Mouse (Mus musculus) activated CD4-positive, CD25-positive, alpha-beta regulatory T cell, adult 4 months (primary cell): ENCODE measurements around the gene Rad51d. TPM values are rescaled to one million over a fixed set of nuclear protein-coding genes. Genes with fewer than 3 reads are reported as not detected.
"Not testable (repeated sequence)": the region's sequence is repeated elsewhere in the genome, so short reads cannot be mapped to it uniquely, and the experiment has no call there.

ENCODE experiments used
- ATAC-seq: one replicate; pipeline ENCODE4 v1.8.0; 2017
- polyA plus RNA-seq, 2 experiments: library from polyadenylated mRNA; unstranded; fragments of 100-300 nt; shearing (Covaris generic); gene quantifications; one replicate each; pipeline ENCODE4 v1.2.1; 2017

Rad51d gene
- 10 to 100 TPM; 21.4 to 28.1 TPM for polyA plus RNA-seq

DNA sequence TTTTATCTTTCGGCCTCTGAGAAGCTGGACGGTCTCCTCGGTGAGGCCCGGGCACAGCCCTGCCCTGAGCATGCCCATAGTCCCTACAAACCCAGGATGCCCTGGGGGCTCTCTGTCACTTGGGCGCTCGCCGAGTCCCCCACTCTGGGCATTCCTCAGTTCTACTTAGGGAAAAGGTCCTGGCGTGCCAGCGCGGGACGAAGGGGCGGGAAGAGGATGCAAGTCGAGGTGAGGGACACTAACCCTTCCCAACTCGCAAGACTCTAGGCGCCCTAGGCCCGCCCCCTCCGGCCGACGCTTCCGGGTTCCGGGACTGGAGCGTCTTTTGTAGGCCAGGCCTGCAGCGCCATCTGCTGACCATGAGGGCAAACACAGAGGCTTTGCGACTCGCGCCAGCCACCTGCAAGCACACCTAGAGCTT, at the start of gene Rad51d:
Gene Rad51d (minus strand): TSS at position 273 of the 421 bp plus-strand sequence.
- peak; percentile 92 for ATAC-seq

DNA sequence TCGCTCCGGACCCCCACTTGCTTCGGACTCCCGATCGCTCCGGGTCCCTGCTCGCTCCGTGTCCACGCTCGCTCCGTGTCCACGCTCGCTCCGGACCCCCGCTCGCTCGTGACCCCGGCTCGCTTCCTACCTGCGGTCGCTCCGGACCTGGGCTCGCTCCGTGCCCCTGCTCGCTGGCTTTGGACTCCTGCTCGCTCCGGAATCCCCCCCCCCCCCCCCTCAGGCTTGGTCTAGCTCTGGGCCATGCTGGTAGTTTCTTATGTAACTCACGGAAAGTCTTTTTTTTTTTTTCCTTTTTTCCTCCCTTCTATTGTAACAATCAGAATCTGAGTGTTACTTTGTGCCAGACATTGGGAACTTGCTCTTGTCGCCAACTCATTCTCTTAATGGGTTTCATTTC, 42.8 kb upstream of the Rad51d start:
- ATAC-seq, result no peak

DNA sequence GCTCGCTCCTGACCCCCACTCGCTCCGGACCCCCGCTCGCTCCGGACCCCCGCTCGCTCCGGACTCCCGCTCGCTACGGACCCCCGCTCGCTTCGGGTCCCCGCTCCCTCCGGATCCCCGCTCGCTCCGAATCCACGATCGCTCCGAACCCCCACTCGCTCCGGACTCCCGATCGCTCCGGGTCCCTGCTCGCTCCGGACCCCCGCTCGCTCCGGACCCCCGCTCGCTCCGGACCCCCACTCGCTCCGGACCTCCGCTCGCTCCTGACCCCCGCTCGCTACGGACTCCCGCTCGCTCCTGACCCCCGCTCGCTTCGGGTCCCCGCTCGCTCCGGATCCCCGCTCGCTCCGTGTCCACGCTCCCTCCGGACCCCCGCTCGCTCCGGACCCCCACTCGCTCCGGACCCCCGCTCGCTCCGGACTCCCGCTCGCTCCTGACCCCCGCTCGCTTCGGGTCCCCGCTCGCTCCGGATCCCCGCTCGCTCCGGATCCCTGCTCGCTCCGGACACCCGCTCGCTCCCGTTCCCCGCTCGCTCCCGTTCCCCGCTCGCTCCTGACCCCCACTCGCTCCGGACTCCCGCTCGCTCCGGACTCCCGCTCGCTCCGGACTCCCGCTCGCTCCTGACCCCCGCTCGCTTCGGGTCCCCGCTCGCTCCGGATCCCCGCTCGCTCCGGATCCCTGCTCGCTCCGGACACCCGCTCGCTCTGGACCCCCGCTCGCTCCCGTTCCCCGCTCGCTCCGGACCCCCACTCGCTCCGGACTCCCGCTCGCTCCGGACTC, 41.4 kb upstream of the Rad51d start:
- not testable (repeated sequence) for ATAC-seq

DNA sequence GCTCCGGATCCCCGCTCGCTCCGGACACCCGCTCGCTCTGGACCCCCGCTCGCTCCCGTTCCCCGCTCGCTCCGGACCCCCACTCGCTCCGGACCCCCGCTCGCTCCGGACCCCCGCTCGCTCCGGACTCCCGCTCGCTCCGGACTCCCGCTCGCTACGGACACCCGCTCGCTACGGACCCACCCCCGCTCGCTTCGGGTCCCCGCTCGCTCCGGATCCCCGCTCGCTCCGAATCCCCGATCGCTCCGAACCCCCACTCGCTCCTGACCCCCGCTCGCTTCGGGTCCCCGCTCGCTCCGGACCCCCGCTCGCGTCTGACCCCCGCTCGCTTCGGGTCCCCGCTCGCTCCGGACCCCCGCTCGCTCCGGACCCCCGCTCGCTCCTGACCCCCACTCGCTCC, 40.7 kb upstream of the Rad51d start:
- ATAC-seq, result not testable (repeated sequence)

DNA sequence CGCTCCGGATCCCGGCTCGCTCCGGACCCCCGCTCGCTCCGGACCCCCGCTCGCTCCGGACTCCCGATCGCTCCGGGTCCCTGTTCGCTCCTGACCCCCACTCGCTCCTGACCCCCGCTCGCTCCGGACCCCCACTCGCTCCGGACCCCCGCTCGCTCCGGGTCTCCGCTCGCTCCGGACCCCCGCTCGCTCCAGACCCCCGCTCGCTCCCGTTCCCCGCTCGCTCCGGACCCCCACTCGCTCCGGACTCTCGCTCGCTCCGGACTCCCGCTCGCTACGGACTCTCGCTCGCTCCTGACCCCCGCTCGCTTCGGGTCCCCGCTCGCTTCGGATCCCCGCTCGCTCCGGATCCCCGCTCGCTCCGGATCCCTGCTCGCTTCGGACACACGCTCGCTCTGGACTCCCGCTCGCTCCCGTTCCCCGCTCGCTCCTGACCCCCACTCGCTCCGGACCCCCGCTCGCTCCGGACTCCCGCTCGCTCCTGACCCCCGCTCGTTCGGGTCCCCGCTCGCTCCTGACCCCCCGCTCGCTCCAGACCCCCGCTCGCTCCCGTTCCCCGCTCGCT, 40.1 kb upstream of the Rad51d start:
- not testable (repeated sequence) for ATAC-seq

DNA sequence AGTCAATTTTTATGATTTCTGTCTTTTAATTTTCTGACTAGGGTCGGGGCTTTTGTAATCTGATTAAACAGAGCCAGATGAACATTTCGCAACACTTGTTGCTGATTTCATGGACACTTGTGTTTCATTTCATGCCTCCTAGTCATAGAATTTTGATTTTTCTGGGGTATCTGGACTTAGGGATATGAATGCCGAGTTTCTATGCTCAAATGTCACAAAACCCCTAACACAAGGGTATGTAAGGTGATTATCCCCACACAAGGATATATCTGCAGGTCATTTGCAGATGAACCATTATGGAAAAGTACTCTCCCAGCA, 39.2 kb upstream of the Rad51d start:
- ATAC-seq, result no peak

DNA sequence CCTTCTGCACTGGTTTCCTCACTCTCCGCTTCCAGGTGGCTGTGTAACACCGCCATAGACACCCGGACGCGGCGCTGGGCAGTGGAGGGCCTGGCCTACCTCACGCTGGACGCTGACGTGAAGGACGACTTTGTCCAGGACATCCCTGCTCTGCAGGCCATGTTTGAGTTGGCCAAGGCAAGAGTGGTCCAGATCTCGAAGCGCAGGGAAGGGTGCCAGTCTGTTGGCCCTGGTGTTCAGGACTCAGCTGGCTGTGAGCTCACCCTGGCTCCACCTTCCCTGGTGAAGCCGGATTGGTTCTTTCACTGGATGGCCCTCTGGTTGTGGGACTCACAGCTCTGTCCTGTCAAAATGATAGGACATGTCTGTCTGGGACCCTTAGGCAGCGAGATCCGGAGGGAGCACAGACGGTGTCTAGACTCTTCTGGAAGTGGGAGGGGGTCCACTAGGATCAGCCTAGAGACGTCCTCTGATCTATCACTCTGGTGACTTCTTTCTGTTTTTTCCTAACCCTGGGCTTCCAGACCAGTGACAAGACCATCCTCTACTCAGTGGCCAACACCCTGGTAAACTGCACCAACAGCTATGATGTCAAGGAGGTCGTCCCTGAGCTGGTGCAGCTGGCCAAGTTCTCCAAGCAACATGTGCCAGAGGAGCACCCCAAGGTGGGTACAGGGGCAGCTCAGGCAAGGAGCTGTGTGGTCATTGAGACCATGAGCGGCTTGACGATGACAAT, 38.7 kb upstream of the Rad51d start:
- ATAC-seq, result no peak

DNA sequence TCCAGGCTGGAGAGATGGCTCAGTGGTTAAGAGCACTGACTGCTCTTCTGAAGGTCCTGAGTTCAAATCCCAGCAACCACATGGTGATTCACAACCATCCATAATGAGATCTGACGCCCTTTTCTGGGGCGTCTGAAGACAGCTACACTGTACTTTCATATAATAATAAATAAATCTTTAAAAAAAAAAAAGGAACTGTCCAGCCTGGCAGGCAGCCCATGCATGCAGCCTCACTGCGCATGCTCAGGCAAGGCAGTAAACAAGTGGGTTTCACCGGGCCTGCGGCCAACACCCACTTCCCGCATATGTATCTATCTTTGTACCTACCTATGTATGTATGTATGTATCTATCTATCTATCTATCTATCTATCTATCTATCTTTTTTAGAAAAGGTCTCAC, 33.5 kb upstream of the Rad51d start:
- ATAC-seq, result not testable (repeated sequence)

DNA sequence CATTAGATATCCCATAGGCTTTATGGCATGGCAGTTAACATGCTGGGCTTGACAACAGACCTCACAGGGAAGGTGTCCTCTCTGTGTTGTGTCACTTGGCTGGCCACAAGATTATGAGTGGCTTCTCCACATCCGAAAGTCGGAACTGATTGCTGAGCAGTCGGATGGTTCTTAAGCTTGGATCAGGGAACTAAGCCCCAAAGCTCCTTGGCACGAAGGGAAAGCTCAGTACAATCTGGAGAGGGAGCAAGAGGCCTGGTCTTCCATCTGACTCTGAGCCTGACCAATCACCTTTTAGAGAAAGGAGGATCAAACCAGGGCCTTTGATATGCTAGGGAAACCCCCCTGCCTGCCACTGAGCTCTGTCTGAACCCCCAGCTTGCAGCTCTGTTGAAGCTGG, 31.3 kb upstream of the Rad51d start:
- no peak for ATAC-seq

DNA sequence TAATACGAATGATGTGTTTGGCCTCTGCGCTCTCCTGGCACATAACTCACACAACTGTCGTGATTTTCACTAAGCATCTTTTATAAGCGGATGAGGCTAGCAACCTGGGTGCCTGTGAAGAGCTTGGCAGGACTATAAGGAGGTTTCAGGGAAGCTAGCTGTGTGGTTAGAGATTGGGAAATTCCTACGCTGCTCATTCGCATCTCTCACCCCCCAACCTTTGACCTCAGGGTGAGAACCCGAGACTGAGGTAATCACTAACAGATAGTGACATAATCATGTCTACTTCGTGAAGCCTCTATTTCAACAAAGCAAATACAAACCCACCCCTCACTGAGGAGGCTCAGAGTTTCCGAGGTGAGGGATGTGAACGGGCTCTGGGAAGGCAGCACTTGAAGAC, 30.4 kb upstream of the Rad51d start:
- ATAC-seq, result no peak

DNA sequence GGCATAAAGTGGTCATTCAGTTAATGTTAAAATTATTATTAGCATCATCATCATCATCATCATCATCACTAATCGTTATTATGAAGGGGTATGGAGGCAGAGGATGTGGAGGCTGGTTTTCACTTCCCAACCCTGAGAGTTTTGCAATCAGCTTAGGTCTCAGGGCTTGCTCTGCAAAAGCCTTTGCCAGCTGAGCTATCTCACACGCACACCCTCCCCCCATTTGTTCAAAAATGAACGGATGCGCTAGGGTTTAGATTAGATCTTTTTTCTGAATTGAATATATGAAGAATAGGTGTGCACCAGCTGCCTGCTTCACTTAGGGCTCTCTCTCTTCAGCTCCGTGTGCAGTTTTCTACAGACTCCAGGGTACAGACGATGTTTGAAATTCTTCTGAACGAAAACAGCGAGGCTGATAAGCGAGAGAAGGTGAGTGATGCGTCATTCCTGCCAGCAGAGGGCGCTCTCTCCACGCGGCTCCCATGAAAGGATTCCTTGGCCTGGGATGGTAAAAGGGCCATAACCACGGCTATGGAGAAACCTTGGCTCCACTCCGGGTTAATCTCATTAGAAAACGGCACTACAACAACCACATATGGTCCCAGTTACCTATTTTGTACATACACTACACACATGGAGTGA, 24.4 kb upstream of the Rad51d start:
- ATAC-seq, result peak; percentile 61

DNA sequence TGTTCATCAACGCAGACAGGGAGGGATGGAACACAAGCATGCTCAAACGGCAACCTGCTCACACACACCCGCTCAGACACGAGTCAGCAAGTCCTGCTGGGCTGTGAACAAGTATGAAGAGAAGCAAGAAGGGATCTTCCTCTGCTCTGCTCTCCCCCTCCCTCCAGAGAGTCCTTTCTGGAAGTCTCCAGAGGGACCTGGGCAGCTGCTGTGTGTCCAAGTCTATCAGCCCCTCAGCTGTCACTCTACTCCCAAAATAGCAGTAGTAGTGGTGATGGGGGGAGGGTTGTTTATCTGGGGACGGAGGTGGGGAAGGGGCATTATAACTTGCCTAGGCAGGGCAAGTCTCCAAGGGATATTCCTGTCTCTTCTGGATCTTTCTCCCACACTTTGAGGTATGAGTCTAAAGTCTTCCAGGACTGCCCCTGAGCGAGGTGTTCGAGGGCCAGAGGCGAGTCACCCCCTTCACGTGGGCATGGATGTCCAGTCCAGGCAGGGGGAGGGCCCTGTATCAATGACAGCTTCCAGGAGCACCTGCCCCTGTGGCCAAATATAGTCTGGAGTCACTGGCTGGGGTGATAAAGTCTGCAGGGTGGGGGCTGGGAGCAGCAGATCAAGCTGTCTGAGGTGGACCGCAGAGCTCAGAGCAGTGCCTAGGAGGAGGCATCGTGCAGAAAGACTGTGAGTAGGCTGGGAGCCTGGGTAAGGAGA, 20.4 kb upstream of the Rad51d start:
- no peak for ATAC-seq

DNA sequence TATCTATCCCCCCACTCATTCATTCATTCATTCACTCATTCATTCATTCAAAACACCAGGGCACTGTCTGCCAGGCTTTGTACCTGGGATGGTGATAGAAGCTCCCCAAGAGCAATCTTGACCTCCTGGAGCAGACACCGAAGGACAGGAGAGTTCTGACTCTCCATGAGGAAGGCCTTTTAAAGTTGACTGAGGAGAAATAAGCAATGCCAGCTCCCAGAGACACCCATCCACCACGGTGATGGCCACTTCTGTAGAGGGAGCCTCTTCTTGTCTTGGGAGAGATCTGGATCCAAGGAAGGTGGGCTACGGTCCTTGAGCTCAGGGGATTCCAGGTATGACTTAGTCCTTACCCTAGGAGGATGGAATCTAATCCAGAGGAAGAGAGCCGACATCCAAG, 19.8 kb upstream of the Rad51d start, which contains the start of gene Unc45b:
Gene Unc45b (plus strand): TSS at position 301 of the 400 bp plus-strand sequence.
- no peak for ATAC-seq

DNA sequence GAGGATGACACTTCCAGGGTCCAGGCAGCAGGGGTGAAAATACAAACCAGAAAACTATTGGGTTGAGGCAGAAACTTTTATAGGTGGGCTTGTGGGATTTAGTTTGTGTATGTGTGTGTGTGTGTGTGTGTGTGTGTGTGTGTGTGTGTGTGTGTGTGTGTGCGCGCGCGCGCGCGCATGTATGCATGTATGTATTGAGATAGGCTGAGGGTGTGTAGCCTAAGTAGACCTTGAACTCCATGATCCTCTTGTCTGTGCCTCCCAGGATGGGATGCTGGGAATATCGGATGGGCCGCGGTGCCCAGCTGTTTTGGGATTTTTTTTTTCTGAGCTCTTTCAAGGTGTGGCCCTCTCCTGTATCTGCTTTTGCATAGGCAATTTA, 18.2 kb upstream of the Rad51d start:
- no peak for ATAC-seq

DNA sequence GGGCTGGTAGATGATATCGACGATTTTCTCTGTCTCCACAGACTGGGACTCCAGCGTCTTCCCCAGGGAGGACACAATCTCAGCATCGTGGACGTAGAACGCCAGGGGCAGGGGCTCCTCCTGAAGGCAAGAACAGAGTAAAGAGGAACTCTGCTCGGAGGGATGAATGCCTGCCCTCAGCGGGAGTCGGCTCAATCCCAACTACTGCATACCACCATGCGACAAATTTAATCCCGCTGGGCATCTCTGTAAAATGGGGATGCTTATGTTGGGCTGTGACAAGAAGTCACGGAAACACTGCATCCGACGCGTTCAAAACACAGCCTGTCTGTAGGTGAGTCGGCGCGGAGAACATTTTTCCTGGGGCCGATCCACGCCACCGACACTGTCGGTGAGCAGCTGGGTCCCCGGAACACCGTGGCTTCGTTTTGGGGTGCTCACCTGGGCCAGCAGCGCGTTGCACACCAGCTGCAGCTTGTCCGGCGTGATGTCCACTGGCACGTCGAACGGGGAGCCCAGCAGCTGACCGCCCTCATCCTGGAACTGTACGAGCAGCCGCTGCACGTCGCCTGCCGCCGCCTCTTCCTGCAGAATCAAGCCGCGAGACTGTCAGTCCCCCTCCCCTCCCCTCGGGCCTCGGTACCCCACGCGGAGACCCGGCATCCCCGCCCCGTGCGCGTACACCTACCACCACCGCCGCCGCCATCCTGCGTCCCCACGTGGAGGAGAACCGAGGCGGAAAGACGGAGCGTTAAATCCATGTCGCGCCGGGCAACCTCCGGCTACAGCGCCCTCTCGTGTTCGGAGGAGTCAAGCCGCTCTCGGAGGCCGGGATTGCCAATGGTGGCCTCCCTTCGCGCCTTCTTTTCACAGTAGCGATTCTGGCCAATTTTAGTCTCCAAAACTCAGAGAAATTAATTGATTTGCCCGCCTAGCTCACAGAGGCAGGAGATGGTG, 17.5 kb upstream of the Rad51d start, which contains the start of gene Nle1:
Gene Nle1 (minus strand): TSS at position 761 of the 957 bp plus-strand sequence.
- peak; percentile 89 for ATAC-seq

DNA sequence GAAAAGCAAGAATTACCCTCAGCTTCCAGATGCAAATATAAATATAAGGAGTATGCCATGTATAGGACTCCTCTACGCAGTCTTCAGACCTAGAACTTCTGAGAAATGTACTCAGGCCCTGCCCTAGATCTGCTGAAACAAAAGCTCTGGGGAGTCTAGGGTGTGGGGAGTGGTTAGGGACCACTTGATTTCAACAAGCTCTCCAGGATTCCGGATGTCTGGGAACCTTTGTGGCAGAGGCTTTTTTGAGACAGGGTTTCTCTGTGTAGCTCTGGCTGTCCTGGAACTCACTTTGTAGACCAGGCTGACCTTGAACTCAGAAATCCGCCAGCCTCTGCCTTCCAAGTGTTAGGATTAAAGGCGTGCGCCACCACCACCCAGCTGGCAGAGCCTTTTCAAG, 15.4 kb upstream of the Rad51d start:
- ATAC-seq, result no peak

DNA sequence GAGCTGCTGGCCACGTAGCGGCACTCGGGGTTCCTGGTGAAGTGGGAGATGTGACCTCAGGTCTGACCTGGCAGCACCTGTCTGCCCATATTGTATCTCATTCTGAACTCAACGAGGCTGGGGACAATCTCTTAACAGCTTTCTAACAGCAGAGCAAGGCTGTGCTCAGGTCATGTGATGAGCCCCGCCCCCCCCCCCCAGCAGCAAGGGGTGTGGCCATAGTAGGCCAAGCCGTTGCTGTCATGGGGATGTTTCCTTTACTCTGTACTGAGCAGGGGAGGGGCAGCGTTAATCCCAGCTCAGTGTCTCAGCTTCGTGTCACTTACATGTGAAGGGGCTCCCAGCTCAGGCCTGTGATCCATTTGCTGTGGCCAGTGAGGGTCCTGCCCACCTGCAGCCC, 14.5 kb upstream of the Rad51d start:
- ATAC-seq, result no peak

DNA sequence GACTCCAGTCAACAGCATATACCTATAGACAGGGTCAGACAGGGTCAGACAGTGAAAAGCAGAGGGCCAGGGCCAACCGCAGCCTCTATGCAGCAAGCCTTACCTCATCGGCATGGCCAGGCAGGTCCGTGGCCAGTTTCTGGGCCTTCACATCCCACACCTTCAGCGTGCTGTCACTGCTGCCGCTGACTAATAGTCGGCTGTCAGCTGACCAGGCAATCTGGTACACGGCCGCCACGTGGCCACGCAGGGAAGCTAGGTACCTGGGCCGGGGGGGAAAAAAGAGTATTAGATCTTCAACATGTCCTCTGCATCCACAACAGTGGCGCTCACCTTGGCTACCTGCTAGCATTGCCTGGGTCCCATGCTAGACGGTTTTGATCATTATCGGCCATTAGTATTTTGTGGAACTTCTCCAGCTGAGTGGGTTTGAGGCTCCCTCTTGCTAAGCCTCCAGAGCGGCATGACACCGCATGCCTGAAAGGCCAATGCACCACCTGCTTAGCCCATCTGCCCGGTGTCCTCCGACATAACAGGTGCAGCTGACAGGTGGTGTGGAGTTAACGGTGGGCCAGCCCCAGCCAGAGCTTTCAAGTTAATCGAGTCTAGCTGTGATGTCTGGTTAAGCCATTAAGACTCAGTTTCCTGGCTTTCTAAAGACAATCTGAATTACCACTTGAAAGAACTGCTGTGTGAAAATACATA, 11.3 kb upstream of the Rad51d start:
- ATAC-seq, result no peak

DNA sequence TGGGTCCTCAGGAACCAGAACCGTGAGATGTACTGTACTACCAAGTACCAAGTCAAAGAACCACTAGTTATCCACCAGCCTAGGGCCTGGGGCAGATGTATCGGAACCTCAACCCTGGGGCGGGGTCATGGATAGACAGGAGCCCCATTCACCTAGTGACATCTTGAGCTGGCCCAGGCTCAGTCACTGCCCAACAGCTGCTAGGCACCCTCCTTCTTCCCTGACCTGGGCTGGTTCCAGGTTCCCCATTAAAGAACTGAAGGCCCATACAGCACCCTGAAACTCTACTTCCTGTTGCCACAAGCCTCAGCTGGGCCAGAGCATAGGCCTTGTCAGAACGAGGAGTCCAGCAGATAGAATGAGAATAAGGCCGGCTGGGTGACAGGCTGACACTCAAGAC, 9.3 kb upstream of the Rad51d start:
- no peak for ATAC-seq

DNA sequence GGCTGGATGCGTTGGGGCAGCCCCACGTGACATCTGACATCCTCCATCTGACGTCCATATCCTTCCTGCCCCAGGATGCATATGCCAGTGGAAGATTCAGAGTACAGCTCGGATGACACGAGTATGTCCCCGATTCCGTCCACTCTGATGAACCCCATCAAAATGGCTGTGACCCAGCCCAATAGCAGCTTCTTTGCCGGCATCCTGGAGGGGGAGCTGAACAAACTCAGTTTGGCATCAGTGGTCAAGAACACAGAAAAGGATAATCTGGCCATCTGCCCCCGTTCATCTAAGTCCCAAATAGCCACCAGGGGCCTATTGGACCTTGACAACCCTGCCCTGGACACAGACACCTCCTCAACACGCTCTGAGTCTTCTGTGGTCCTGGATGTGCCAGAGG, 7.1 kb upstream of the Rad51d start:
- ATAC-seq, result no peak

DNA sequence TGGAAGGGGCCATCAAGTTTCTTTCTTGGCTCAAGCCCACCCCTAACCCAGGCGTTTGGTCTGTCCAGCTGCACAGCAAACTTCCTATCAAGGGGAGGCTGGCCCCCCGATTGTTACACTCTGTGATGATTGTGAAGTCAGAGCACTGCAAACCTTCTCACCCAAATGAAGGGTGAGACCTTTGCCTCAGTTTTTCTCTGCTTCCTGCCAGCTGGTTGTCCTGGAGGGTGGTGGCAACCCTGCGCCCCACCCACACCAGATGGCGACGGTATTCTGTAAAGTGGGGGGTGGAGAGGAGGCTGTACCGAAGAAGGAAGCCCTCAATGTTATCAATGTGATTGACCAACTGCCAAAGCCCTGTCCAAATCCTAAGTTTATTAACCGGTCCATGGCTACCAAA, 1.5 kb upstream of the Rad51d start, which contains the start of gene Fndc8:
Gene Fndc8 (plus strand): TSS at position 189 of the 400 bp plus-strand sequence.
- ATAC-seq, result no peak
